Mouse (Mus musculus): ENCODE measurements around the gene H2-DMb1. TPM values are rescaled to one million over a fixed set of nuclear protein-coding genes. Genes with fewer than 3 reads are reported as not detected.

H2-DMb1 gene
- polyA plus RNA-seq, 1 experiment from 2014 or later = 0.52 TPM

Other genes starting within 250 kb of the H2-DMb1 start
- 0.27 and 0.45 TPM in 2 replicates for gene Platr17, start 247.9 kb upstream of the H2-DMb1 start, polyA plus RNA-seq (2016; fragmentation: Nextera tagmentation; extraction: Ambion mirVana)
- 80.0 and 84.9 TPM in 2 replicates for gene Daxx, start 243.7 kb upstream of the H2-DMb1 start, polyA plus RNA-seq (2016; fragmentation: Nextera tagmentation; extraction: Ambion mirVana)
- gene Tapbp, start 237.2 kb upstream of the H2-DMb1 start, polyA plus RNA-seq (2016; fragmentation: Nextera tagmentation; extraction: Ambion mirVana) = 9.9 and 11.8 TPM in 2 replicates
- 19.6 and 21.1 TPM in 2 replicates for gene Zbtb22, start 237.2 kb upstream of the H2-DMb1 start, polyA plus RNA-seq (2016; fragmentation: Nextera tagmentation; extraction: Ambion mirVana)
- 40.2 and 41.0 TPM in 2 replicates for gene Rgl2, start 223.5 kb upstream of the H2-DMb1 start, polyA plus RNA-seq (2016; fragmentation: Nextera tagmentation; extraction: Ambion mirVana)
- gene Pfdn6, start 212.7 kb upstream of the H2-DMb1 start, polyA plus RNA-seq (2016; fragmentation: Nextera tagmentation; extraction: Ambion mirVana) = 233 and 235 TPM in 2 replicates
- 62.1 and 66.0 TPM in 2 replicates for gene Wdr46, start 212.4 kb upstream of the H2-DMb1 start, polyA plus RNA-seq (2016; fragmentation: Nextera tagmentation; extraction: Ambion mirVana)
- gene B3galt4, start 201.6 kb upstream of the H2-DMb1 start, polyA plus RNA-seq (2016; fragmentation: Nextera tagmentation; extraction: Ambion mirVana) = 3.6 and 4.5 TPM in 2 replicates
- 48.2 and 51.5 TPM in 2 replicates for gene Vps52, start 197.3 kb upstream of the H2-DMb1 start, polyA plus RNA-seq (2016; fragmentation: Nextera tagmentation; extraction: Ambion mirVana)
- 1,569 and 1,593 TPM in 2 replicates for gene Rps18, start 197.1 kb upstream of the H2-DMb1 start, polyA plus RNA-seq (2016; fragmentation: Nextera tagmentation; extraction: Ambion mirVana)
- gene H2-K1, start 152.7 kb upstream of the H2-DMb1 start, polyA plus RNA-seq (2016; fragmentation: Nextera tagmentation; extraction: Ambion mirVana) = 8.4 and 13.4 TPM in 2 replicates
- 11.0 and 11.6 TPM in 2 replicates for gene Ring1, start 128.4 kb upstream of the H2-DMb1 start, polyA plus RNA-seq (2016; fragmentation: Nextera tagmentation; extraction: Ambion mirVana)
- gene H2-Ke6, start 125.0 kb upstream of the H2-DMb1 start, polyA plus RNA-seq (2016; fragmentation: Nextera tagmentation; extraction: Ambion mirVana) = 41.4 and 44.8 TPM in 2 replicates
- gene Slc39a7, start 121.4 kb upstream of the H2-DMb1 start, polyA plus RNA-seq (2016; fragmentation: Nextera tagmentation; extraction: Ambion mirVana) = 167 and 177 TPM in 2 replicates
- 44.7 and 47.9 TPM in 2 replicates for gene Rxrb, start 121.3 kb upstream of the H2-DMb1 start, polyA plus RNA-seq (2016; fragmentation: Nextera tagmentation; extraction: Ambion mirVana)
- gene Col11a2, start 113.6 kb upstream of the H2-DMb1 start, polyA plus RNA-seq (2016; fragmentation: Nextera tagmentation; extraction: Ambion mirVana) = 1.0 and 1.2 TPM in 2 replicates
- gene H2-Oa, start 60.7 kb upstream of the H2-DMb1 start, polyA plus RNA-seq (2016; fragmentation: Nextera tagmentation; extraction: Ambion mirVana) = 0.31 and 0.69 TPM in 2 replicates
- 4.2 and 4.8 TPM in 2 replicates for gene H2-DMa, start 33.5 kb upstream of the H2-DMb1 start, polyA plus RNA-seq (2016; fragmentation: Nextera tagmentation; extraction: Ambion mirVana)
- 141 and 144 TPM in 2 replicates for gene Brd2, start 30.4 kb upstream of the H2-DMb1 start, polyA plus RNA-seq (2016; fragmentation: Nextera tagmentation; extraction: Ambion mirVana)
- 0.17 and 0.28 TPM in 2 replicates for gene H2-DMb2, start 9.8 kb upstream of the H2-DMb1 start, polyA plus RNA-seq (2016; fragmentation: Nextera tagmentation; extraction: Ambion mirVana)
- 2.8 and 2.9 TPM in 2 replicates for gene Tap1, start 34.5 kb downstream of the H2-DMb1 start, polyA plus RNA-seq (2016; fragmentation: Nextera tagmentation; extraction: Ambion mirVana)
- 0.57 and 0.93 TPM in 2 replicates for gene Psmb9, start 34.7 kb downstream of the H2-DMb1 start, polyA plus RNA-seq (2016; fragmentation: Nextera tagmentation; extraction: Ambion mirVana)
- 1.3 and 1.7 TPM in 2 replicates for gene Psmb8, start 44.6 kb downstream of the H2-DMb1 start, polyA plus RNA-seq (2016; fragmentation: Nextera tagmentation; extraction: Ambion mirVana)
- 0.56 and 1.1 TPM in 2 replicates for gene Tap2, start 50.5 kb downstream of the H2-DMb1 start, polyA plus RNA-seq (2016; fragmentation: Nextera tagmentation; extraction: Ambion mirVana)
- not detected in 2 replicates for gene H2-Ob, start 85.8 kb downstream of the H2-DMb1 start, polyA plus RNA-seq (2016; fragmentation: Nextera tagmentation; extraction: Ambion mirVana)
- 5.5 and 7.2 TPM in 2 replicates for gene H2-Ab1, start 104.6 kb downstream of the H2-DMb1 start, polyA plus RNA-seq (2016; fragmentation: Nextera tagmentation; extraction: Ambion mirVana)
- gene H2-Aa, start 134.8 kb downstream of the H2-DMb1 start, polyA plus RNA-seq (2016; fragmentation: Nextera tagmentation; extraction: Ambion mirVana) = not detected in 2 replicates
- gene H2-Eb1, start 152.8 kb downstream of the H2-DMb1 start, polyA plus RNA-seq (2016; fragmentation: Nextera tagmentation; extraction: Ambion mirVana) = 1.2 and 1.3 TPM in 2 replicates
- gene H2-Eb2, start 172.6 kb downstream of the H2-DMb1 start, polyA plus RNA-seq (2016; fragmentation: Nextera tagmentation; extraction: Ambion mirVana) = 0.04 TPM in 1 of 2 replicates, not detected in the other
- gene Btnl2, start 201.8 kb downstream of the H2-DMb1 start, polyA plus RNA-seq (2016; fragmentation: Nextera tagmentation; extraction: Ambion mirVana) = 0.08 TPM in 1 of 2 replicates, not detected in the other
- not detected in 2 replicates for gene Btnl1, start 224.1 kb downstream of the H2-DMb1 start, polyA plus RNA-seq (2016; fragmentation: Nextera tagmentation; extraction: Ambion mirVana)
- 0.88 and 1.4 TPM in 2 replicates for gene BC051142, start 245.7 kb downstream of the H2-DMb1 start, polyA plus RNA-seq (2016; fragmentation: Nextera tagmentation; extraction: Ambion mirVana)